Mouse (Mus musculus) monocyte, adult 2 months (primary cell): Measurements from ENCODE around the gene Smim27.

ENCODE experiments used
- DNase-seq, 2 experiments: peaks; one replicate each; pipeline ENCODE4 v3.0.0; 2022; ENCODE audit warnings: low spot score in 2 of 2, low read depth in 1 of 2

Gene Smim27

GRCm38 (mm10) chr4:40269430-40270032 lies at the start of gene Smim27, which contains the start of gene Topors:
Gene Smim27, plus strand, starts transcription at chr4:40269579.
Gene Topors, minus strand, starts transcription at chr4:40269850.
- peak; percentile 88 for DNase-seq

- DNase-seq, result no peak
These were observed 48.9 kb upstream of the Smim27 start for GRCm38 (mm10) chr4:40220437-40220836.

- no peak for DNase-seq
These were observed 48.2 kb upstream of the Smim27 start for GRCm38 (mm10) chr4:40221004-40221760.

- DNase-seq, result no peak
These were observed 47.3 kb upstream of the Smim27 start for GRCm38 (mm10) chr4:40221876-40222585.

- no peak for DNase-seq
These were observed 43.3 kb upstream of the Smim27 start for GRCm38 (mm10) chr4:40226095-40226494.

GRCm38 (mm10) chr4:40227131-40227530 lies 42.2 kb upstream of the Smim27 start:
- DNase-seq, result no peak

GRCm38 (mm10) chr4:40227886-40228285 lies 41.5 kb upstream of the Smim27 start:
- no peak for DNase-seq

- no peak for DNase-seq
These were observed 39.7 kb upstream of the Smim27 start for GRCm38 (mm10) chr4:40229723-40230122.

GRCm38 (mm10) chr4:40233062-40233664 lies 36.2 kb upstream of the Smim27 start:
- DNase-seq, result no peak

GRCm38 (mm10) chr4:40234256-40234655 lies 35.1 kb upstream of the Smim27 start:
- DNase-seq, result no peak

- DNase-seq, result no peak
These were observed 32.5 kb upstream of the Smim27 start for GRCm38 (mm10) chr4:40236829-40237228.

GRCm38 (mm10) chr4:40238483-40239408 lies 30.6 kb upstream of the Smim27 start:
- no peak for DNase-seq

- DNase-seq, result peak in 1 of 2 experiments; percentile 10
These were observed 29.7 kb upstream of the Smim27 start, which contains the start of gene Ddx58 for GRCm38 (mm10) chr4:40239409-40240271. Gene Ddx58, minus strand, starts transcription at chr4:40239828.

- no peak for DNase-seq
These were observed 29.1 kb upstream of the Smim27 start for GRCm38 (mm10) chr4:40240272-40240744.

GRCm38 (mm10) chr4:40241928-40242327 lies 27.5 kb upstream of the Smim27 start:
- DNase-seq, result no peak

GRCm38 (mm10) chr4:40243006-40243405 lies 26.4 kb upstream of the Smim27 start:
- no peak for DNase-seq

GRCm38 (mm10) chr4:40244035-40244434 lies 25.3 kb upstream of the Smim27 start:
- no peak for DNase-seq

GRCm38 (mm10) chr4:40250984-40251383 lies 18.4 kb upstream of the Smim27 start:
- no peak for DNase-seq

- no peak for DNase-seq
These were observed 15.6 kb upstream of the Smim27 start for GRCm38 (mm10) chr4:40253766-40254165.
